Mouse (Mus musculus) megakaryocyte-erythroid progenitor cell, adult 5-6 weeks (primary cell): ENCODE results near the gene Slc39a2. TPM values are rescaled to one million over a fixed set of nuclear protein-coding genes. Genes with fewer than 3 reads are reported as not detected.
"Not testable (repeated sequence)": the region's sequence is repeated elsewhere in the genome, so short reads cannot be mapped to it uniquely, and the experiment has no call there.

Experiments used
- ATAC-seq: replicated peaks from 2 replicates; pipeline ENCODE4 v1.8.0; 2016; ENCODE audit warnings: mild to moderate bottlenecking, inconsistent platforms; ENCODE audit not compliant: severe bottlenecking, poor library complexity, low FRiP score, low TSS enrichment
- total RNA-seq, 2 experiments: library from RNA; stranded (forward) in 1 of 2; stranded (reverse) in 1 of 2; fragments of 200-1000, 215-1000 nt in 1 of 2; fragments of >200 nt in 1 of 2; fragmentation: Nextera tagmentation in 1 of 2; gene quantifications; 2 replicates each; pipeline ENCODE4 v1.2.3; 2014 to 2017

Slc39a2 gene
- total RNA-seq, 2 experiments from 2014 or later: 1.4 TPM; not detected in 1

DNA sequence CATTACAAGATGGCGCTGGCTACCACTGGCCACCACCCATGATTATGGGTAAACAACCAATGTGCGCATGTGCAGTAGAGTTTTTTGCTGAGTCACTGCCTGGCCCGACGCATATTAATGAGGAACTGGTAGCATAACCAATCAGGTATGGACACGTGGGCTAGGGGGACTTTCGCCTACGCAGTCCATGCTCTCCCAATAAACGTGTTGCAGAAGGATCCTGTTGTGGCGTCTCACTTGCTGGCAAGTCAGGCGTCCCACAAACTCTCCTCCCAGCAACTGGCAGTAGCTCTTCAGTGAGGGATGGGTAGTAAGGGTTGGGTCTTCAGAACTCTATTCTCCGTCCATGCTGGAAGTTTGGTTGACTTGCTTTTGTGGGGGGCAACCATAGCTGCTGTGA lies 34.2 kb downstream of the Slc39a2 start:
- not testable (repeated sequence) for ATAC-seq

DNA sequence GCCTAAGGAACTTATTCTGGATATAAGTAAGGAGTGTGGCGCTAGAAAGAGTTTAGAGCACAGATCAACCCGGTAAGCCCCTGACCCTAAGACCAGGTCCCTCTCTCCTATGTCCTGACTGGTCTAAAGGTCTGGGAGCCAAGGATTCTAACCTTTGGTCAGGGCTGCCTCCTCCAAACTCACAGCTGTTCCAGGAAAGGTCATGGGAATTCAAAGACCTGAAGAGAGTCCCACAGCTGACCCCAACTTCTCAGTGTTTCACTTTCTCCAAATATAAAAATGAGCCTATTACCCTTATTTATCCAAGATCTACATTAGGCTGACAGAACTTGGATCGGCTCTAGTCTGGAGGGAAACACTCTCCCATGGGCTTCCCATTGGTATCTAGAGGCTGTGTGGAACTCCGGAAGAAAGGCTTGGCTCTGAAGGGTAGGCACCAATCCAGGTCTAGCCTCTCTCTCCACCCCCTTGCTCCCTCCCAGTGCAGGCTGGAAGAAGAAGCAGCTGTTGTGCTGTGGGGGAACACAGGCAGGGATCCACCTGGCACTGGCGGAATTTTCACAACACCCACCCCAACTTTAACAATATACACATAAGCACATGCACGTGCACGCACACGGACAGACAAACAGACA lies 36.7 kb downstream of the Slc39a2 start:
- no peak for ATAC-seq

DNA sequence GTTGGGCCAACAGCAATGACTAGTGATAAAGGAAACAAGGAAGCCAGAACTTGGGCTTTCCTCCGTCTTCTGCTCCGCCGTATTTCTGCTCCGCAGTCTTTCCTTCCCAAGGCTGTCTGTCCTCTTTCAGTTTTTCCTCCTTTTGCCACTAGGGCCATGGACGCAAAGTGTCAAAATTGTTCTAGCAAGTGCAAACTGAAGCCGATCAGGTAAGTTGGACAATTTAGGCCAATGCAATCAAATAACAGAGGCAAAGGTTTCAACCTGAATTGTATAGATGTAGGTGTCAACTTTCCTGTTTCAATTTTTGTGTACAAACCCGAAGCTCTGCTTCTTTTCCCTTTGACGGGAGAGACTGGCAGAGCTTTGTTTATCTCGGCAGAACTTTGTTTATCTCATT lies 37.3 kb downstream of the Slc39a2 start:
- no peak for ATAC-seq

DNA sequence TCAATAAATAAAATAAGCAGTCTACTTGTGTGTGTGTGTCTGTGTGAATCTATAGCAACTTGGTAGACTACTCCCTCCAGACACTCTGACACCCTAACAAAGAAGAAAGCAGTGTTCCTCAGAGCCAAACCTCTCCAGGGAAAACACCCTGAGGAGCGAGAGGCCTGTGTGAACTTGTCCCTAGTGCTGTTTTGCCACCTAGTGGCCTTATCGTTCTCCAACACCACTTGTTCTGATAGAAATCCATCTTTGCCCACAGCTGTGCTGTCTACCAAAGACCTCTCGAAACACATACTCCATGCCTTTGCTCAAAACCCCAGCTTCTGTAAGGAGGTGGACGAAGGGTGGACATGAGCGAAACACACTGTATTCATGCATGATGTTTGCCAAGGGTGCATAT lies 38.1 kb downstream of the Slc39a2 start:
- ATAC-seq: peak; percentile 87

DNA sequence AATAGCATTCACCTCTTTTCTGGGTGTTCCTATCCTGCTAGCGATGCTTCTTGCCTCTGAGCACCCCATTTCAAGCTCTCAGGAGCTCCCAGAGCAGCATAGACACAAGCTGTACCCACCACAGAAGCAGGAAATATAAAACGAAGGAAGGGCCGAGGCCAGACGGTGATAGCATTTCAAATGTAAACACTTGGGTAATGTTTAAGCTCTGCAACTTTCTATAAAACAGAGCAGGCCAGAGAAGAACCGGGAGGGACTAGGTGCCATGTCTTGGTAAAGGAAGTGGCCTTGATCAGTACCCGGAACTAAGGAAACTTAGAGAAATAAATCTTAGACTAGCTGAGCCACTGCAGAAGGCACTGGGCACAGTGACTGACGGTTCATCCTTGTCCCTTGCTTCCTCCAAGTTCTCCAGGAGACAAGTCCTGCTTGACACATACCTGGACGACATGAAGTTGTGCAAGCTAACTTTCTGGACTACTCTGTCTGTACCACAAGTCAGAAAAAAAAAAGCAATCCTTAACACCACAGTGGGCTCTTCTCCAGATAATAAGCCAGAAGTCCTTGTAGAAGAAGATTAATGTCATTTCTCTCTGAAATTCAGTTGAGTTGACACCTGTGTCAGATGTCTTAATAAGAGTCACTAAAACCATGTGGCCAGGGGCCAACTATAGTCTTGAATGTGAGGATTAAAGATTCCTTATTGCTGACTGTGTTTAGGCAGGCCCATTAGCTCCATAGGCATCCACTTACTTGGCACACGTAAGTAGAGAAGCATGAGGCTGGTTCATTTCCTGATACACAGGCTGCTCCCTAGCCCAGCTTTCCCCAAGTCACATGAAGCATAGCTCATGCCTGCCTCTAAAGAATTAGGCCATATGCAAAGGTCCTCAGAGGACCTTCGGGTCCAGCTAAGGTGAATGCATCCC lies 39.7 kb downstream of the Slc39a2 start:
- no peak for ATAC-seq

DNA sequence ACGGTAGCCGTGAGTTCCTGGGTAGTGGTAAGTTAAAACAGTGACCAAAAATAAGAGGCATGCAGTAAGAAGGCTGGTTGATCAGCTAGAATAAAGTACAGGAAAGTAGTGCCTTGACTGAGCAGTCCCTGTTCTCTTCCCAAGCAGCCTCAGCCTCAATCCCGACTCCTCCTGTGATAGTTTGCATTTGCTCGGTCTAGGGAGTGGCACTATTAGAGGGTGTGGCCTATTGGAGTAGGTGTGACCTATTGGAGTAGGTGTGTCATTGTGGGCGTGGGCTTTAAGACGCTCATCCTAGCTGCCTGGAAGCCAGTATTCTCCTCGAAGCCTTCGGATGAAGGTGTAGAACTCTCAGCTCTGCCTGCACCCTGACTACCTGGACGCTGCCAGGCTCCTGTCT lies 46.3 kb downstream of the Slc39a2 start:
- ATAC-seq: no peak

DNA sequence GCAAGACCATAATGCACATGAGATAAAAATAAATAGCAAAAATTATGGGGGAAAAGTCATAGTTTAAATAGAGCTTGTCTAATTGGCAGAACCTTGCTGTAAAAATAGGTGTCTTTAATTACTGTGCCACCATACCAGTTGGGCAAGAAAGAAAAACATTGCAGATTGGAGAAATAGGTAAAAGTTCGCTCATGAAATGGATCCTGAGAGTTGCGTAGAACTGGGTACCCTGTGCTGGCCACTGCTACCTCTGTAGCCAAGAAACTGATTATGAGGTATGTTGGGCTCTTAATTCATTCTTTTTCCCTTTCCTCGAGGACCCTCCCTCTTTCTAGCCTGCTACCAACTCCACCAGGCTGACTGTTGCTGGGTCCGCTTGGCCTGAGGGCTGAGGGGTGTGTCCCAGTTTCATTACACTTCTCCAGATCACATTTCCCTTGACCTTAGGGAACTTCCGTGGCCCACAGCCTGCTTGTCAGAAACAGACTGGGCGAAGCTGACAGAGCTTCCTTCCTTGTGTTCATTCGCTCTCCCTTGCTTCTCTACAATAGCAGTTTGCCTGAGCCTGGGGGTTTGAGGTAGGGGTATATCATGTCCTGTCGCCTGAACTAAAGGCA lies 48.4 kb downstream of the Slc39a2 start:
- ATAC-seq: no peak

DNA sequence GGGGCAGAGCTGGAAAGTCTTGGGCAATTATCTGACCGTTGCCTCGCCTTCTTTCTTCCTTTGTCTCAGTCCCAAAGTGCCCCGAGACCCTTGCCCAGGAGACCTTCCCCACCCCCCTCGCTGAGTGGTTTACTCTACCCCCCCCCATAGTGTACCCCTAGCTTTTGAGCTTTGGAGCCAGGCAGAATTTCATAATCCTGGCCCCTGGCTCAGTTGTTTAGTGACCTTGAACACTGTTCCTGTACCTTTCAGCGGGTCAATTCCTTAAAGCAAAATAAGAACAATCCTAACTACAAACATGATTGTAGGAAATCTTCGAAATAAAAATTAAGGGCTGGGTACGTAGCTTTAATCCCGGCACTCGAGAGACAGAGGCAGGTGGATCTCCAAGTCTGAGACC lies 48.9 kb downstream of the Slc39a2 start:
- no peak for ATAC-seq

DNA sequence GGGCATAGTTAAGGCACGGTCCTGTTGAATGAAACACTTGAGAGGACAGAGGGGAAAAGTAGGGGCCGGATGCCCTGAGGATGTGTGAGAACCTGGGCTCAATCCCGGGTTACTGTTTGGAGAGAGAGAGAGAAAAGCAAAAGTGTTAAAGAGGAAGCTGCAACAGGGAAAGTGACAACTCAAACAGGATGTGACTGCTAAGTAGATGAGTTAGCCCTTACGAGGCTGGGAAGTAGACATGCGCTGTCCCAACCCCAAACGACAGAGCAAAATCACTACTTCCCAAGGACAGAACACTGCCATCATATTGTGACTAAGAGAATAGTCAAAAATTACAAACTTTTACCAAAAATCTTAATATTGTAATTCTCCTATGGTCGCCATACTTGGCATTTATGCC lies 49.5 kb downstream of the Slc39a2 start:
- ATAC-seq: no peak

DNA sequence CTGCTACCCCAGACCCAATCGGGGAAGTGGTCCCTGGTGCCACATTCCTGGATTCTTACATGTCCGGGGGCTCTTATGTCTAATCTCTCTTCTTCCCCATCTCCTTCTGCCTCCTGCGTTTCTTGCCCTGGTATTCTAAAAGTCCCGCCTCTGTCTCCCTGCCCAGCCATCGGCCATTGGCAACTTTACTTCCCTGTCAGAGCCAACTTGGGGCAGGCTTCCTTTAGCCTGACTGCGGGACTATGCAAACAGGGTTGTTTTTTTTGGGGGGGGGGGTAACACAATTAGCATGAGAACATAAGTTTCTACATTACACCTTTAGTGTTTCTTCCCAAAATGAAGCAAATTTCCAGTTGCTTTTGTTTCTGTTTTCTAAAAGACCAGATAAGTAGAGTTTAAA lies 50.6 kb downstream of the Slc39a2 start:
- ATAC-seq: no peak

Other genes starting within 250 kb of the Slc39a2 start
- gene Gm17079, start 197.4 kb upstream of the Slc39a2 start, total RNA-seq (2014; fragmentation: Nextera tagmentation): not detected in 2 replicates
- gene Gm17079, start 197.4 kb upstream of the Slc39a2 start, total RNA-seq (2017): not detected in 2 replicates
- not detected in 2 replicates for gene Gm5800, start 175.7 kb upstream of the Slc39a2 start, total RNA-seq (2014; fragmentation: Nextera tagmentation)
- not detected in 2 replicates for gene Gm5800, start 175.7 kb upstream of the Slc39a2 start, total RNA-seq (2017)
- gene Ang4, start 119.3 kb upstream of the Slc39a2 start, total RNA-seq (2014; fragmentation: Nextera tagmentation): not detected in 2 replicates
- gene Ang4, start 119.3 kb upstream of the Slc39a2 start, total RNA-seq (2017): not detected in 2 replicates
- not detected in 2 replicates for gene AY358078, start 92.8 kb upstream of the Slc39a2 start, total RNA-seq (2014; fragmentation: Nextera tagmentation)
- gene AY358078, start 92.8 kb upstream of the Slc39a2 start, total RNA-seq (2017): not detected in 2 replicates
- gene Ear6, start 39.2 kb upstream of the Slc39a2 start, total RNA-seq (2014; fragmentation: Nextera tagmentation): not detected in 2 replicates
- not detected in 2 replicates for gene Ear6, start 39.2 kb upstream of the Slc39a2 start, total RNA-seq (2017)
- gene Mettl17, start 8.0 kb upstream of the Slc39a2 start, total RNA-seq (2014; fragmentation: Nextera tagmentation): 23.4 and 33.9 TPM in 2 replicates
- gene Mettl17, start 8.0 kb upstream of the Slc39a2 start, total RNA-seq (2017): 9.5 and 13.7 TPM in 2 replicates
- 1.9 and 11.1 TPM in 2 replicates for gene Ndrg2, start 21.3 kb downstream of the Slc39a2 start, total RNA-seq (2014; fragmentation: Nextera tagmentation)
- 2.1 and 3.4 TPM in 2 replicates for gene Ndrg2, start 21.3 kb downstream of the Slc39a2 start, total RNA-seq (2017)
- gene Tppp2, start 25.5 kb downstream of the Slc39a2 start, total RNA-seq (2014; fragmentation: Nextera tagmentation): not detected in 2 replicates
- gene Tppp2, start 25.5 kb downstream of the Slc39a2 start, total RNA-seq (2017): not detected in 2 replicates
- gene Rnase13, start 29.9 kb downstream of the Slc39a2 start, total RNA-seq (2014; fragmentation: Nextera tagmentation): not detected in 2 replicates
- not detected in 2 replicates for gene Rnase13, start 29.9 kb downstream of the Slc39a2 start, total RNA-seq (2017)
- 25.4 and 35.5 TPM in 2 replicates for gene Arhgef40, start 91.8 kb downstream of the Slc39a2 start, total RNA-seq (2014; fragmentation: Nextera tagmentation)
- 5.1 and 39.4 TPM in 2 replicates for gene Arhgef40, start 91.8 kb downstream of the Slc39a2 start, total RNA-seq (2017)
- not detected in 2 replicates for gene Tmem253, start 122.8 kb downstream of the Slc39a2 start, total RNA-seq (2014; fragmentation: Nextera tagmentation)
- not detected in 2 replicates for gene Tmem253, start 122.8 kb downstream of the Slc39a2 start, total RNA-seq (2017)
- 8.6 and 15.1 TPM in 2 replicates for gene Zfp219, start 127.8 kb downstream of the Slc39a2 start, total RNA-seq (2014; fragmentation: Nextera tagmentation)
- gene Zfp219, start 127.8 kb downstream of the Slc39a2 start, total RNA-seq (2017): 4.8 and 30.1 TPM in 2 replicates
- not detected in 2 replicates for gene Olfr221, start 149.6 kb downstream of the Slc39a2 start, total RNA-seq (2014; fragmentation: Nextera tagmentation)
- gene Olfr221, start 149.6 kb downstream of the Slc39a2 start, total RNA-seq (2017): not detected in 2 replicates
- gene Hnrnpc, start 211.1 kb downstream of the Slc39a2 start, total RNA-seq (2014; fragmentation: Nextera tagmentation): 371 and 420 TPM in 2 replicates
- 758 and 809 TPM in 2 replicates for gene Hnrnpc, start 211.1 kb downstream of the Slc39a2 start, total RNA-seq (2017)
- 1.2 and 9.1 TPM in 2 replicates for gene Rpgrip1, start 217.8 kb downstream of the Slc39a2 start, total RNA-seq (2014; fragmentation: Nextera tagmentation)
- 5.9 and 7.1 TPM in 2 replicates for gene Rpgrip1, start 217.8 kb downstream of the Slc39a2 start, total RNA-seq (2017)